Mouse (Mus musculus): ENCODE results near the gene Snrk.

The Snrk gene

DNA sequence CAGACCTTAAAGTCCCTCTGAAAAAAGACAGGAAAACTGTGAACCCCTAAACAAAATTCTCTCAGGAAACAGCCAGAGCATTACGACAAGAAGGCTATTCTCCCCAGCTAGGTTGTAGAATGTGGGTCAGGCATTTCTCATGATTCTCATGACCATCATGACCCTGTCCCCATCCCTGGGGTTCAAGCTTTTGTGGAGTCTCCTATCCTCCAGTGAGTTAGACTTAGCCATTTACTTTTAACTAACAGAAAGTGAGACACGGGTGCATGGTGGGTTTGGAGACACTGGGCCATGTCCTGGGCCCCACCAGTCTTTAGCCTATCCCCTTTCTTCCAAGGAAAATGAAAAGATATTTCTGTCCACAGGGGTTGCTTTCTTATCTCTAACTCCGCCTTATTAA is 67.3 kb downstream of the Snrk start:
- no peak for DNase-seq (ENCODE audit: low spot score)

DNA sequence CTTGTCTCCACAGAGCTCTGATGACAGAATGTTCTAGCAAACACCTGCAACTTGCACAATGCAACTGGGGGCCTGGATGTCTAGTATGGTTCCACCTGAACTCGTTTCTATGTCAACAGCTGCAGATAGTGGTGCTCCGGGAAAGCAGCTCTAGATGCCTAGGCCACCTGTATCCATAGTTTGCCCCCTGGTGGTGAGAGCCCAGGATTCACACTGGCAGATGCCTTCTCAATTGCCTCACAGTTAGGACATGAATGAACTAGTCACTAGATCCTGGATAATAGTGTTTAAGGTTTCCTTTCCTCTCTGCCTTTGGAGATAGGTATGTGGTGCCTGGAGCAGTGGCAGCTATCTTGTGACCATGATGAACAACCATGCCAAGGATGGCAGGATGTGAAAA is 68.0 kb downstream of the Snrk start:
- peak; percentile 42 for DNase-seq (ENCODE audit: low spot score)

DNA sequence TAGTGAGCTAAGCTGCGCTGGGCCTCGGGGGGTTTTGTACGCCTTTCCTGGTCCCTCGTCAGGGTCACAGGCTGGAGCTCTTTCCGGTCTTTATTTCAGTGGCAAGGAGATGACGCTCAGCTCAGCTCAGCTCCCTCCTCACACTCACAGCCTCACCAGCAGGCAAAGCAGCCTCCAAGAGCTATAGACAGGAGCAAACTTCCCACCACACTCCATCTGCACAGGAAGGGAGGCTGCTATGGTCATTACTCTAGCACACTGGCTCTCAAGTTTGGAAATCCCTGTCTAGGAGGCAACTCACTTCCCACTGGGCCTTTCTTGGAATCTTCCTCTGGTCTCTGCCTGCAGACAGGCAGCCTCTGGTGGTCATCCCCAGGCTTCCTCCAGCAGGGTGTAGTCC is 68.9 kb downstream of the Snrk start:
- no peak for DNase-seq (ENCODE audit: low spot score)

DNA sequence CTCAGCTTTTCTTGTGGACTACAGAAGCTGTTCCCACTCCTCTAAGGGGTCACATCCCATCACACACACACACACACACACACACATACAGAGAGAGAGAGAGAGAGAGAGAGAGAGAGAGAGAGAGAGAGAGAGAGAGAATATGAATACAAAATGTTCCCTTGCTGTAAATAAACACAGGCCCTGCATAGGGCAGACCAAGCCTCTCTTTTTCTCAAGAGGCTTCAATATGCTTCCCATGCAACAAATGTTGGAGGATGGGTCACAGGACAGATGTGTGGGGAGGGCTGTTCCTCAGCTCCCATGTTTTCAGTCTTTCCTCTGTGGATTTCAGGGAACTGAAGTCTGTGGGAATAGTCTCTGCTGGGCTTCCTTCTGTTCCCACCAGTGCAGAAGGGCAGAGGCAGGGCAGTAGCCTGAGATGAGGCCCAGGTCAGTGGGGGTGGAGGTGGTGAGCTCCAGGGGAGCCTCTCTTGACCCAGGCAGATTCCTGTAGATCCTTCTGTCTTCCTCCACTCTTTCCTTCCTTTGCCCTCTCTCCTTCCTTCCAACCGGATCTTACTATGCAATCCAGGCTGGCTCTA is 69.7 kb downstream of the Snrk start:
- DNase-seq (ENCODE audit: low spot score) = no peak

DNA sequence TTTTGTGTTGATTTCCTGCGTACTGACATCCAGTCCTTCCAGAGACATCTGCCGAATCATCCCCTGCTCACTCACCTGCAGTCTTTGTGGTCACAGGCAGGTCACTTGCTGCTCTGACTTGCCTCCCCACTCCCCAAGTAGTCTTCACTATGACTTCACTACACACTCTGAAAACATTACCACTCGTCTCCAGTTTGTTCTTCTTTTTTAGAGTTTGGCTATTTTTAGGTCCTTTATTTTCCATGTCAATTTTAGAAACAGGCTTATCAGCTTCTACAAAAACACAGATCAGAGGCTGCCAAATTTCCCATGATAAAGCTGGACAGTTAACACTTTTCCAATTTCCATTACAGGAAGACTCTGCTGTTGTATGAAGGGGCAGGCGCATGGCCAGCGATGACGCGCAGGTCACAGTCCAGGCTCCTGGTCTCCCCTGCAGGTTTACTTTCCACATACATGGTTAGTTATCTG is 70.4 kb downstream of the Snrk start:
- DNase-seq (ENCODE audit: low spot score) = no peak

DNA sequence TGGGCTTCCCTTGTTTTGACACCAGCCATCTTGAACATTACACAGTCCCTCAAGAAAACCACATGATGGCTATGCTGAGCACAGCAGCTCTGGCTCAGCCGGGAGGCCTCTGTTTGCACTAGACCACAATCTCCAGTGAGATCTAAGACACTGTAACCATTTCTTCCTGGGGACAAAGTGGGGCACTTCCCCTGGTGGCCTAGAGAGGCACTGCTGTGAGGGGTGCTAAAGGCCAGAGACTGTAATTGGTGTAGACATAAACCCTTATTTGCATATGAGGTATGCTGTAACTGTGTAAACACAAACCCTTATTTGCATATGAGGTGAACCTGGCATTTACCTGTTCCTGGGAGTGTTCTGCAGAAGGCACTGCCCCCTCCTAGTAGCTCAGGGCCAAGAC is 71.7 kb downstream of the Snrk start:
- DNase-seq (ENCODE audit: low spot score) = no peak

DNA sequence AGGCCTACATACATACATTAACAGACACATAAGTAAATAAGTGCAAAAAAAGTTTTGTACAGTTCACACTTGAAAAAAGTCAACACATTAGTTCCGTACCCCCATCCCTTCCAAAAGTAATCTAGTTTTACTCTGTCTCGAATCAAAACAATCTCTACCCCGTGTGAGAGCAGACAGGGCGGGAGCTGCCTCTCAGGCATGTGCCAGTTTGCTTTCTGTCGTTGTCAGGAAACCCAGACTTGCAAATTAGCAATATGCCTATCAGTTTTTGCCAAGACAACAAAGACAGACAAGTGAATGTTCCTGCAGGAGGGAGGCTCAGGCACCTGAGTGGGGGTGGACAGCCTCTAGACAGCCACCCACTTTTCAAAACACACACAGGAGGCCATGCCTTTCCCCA is 76.3 kb downstream of the Snrk start:
- no peak for DNase-seq (ENCODE audit: low spot score)

DNA sequence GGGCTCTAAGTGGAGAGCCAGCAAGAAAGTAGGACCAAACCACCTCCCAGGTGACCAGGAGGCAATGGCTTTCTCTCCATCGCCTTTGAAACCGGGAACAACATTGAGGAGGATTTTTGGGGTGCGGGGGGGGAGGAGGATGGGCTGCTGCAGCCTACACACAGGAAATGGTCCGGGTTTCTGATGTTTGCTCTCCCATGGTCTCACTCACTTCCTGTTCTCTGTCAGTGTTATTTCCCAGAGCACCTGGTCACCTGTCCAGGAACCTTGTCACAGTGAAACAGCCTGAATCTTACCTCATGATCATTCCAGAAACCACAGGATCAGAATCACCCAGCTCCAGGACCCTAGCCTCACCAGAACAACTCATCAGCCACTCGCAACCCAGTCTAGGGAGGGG is 76.8 kb downstream of the Snrk start:
- no peak for DNase-seq (ENCODE audit: low spot score)

DNA sequence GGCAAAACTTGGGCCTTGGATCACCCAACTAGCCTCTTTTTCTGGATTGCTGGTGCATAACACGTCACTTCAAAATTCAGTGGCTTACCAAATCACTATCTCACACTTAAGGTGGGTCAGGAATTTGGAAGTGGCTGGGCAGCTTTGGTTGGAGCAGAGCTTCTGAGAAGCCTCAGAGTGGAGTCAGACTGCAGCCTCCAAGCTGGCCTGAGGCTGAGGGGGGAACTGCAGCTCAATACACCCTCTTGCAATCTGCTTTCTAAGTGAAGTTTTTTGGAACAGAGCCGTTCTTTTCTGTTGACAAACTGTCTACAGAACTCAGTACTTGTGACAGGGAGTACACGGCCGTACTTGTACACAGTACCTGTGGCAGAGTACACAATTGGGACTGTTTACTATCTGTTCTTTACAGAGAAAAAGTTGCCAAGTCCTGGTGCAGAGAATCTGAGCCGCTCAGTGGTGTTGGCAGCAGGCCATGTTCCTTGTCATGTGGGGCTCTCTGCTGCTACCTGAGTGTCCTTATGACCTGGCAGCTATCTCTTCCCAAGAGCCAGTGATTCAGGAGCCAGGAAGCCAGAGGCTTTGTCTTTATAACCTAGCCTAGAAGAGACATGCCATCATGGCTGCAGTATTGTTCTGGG is 78.1 kb downstream of the Snrk start:
- DNase-seq (ENCODE audit: low spot score) = peak; percentile 25

DNA sequence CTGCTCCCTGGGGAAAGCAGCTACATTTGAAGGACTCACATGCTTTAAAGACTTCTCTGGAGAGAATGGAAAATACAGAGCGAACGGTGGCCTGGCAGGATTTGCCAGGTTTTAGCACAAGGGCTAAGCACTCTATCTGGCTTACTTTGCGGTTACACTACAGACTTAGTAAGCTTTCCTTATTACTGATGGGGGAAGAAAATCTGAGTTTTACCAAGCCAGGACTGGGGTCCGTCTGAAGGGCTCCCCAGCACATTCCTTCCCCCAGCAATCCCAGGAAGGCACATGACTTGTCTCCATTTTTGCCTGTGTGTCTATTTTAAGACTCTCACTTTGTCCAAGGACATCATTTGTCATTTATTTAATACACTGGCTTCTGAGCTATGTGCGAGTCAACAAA is 80.0 kb downstream of the Snrk start:
- DNase-seq (ENCODE audit: low spot score) = no peak

DNA sequence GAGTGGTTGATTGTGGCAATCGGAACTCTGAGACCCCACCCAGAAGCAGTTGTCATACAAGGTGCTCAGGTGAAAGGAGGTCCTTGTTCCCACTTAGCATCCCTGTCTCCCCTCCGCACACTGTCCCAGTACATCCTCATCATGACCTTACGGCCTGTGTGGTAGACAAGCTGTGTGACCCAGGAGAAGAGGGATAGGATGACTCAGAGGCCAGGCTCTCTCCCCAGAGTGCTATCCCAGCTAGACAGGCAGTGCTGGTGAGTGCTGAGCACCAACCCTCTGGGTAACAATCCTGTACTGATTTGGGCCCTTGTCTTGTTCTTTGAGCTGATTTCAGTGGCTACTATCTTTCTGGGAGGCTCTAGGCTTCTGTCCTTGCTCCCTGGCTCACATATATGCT is 81.6 kb downstream of the Snrk start:
- no peak for DNase-seq (ENCODE audit: low spot score)

DNA sequence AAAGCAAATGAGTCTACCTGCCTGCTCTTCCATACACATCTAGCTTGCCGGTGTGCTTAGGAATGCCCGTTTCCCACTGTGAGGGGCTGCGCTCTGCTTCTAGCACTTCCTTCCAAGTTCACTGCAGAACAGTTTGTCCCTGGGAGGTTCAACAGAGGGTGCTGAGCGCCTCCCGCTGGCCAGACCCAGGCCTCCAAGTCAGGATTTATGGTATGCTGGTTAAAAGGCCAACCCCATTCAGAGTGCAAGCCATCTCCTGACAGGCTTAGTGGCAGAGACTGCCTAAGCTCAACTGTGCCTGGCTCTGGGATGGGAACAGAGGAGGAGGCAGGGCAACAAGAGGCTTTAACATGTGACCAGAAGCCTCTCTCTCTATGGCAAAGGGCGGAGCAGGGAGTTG is 82.2 kb downstream of the Snrk start:
- DNase-seq (ENCODE audit: low spot score) = peak; percentile 35

DNA sequence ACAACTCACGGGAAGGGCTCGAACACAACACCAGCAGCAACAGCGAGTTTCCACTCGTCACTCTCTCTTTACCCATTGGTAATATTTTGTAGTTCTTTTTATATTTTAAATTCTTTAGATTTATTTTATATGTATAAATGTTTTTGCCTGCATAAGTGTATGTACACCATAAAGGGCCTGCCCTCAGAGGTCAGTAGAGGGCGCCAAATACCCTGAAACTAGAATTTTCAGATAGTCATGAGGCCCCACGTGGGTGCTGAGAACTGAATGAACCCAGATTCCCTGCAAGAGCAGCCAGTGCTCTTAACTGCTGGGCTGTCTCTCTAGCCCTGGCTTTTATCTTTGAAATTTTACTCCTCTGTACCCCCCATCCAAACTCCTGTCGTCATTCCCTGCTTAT is 87.4 kb downstream of the Snrk start:
- DNase-seq (ENCODE audit: low spot score) = no peak

DNA sequence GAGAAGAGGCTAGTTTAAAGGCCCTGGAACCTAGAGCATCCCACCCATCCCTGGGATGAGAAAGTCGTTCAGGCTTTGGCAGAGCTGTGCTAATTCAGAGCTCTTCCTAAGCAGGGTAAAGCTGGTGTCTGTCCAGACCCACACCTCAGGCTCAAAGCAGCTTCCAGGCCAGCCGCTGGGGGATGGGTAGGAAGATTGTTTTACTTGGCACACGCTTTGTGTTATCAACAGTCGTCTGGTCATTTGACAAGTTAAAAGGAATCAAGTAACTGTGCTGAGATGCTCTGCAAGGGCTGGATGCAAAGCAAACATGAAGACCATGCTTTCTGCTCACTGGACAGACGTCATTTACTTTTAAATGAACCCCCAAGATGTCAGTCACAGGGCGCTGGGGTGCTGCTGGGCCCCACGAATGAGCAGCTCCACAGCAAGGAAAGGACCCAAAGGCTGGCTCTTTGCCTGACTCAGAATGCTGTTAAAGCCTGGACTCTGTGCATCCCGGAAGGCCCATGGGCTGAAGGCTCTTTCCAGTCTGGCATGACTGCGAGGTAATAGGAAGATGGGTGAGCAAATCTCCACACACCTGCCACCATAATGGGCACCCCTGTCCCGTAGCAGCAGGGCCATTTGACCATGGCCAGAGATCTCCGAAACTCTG is 88.6 kb downstream of the Snrk start:
- DNase-seq (ENCODE audit: low spot score) = no peak

DNA sequence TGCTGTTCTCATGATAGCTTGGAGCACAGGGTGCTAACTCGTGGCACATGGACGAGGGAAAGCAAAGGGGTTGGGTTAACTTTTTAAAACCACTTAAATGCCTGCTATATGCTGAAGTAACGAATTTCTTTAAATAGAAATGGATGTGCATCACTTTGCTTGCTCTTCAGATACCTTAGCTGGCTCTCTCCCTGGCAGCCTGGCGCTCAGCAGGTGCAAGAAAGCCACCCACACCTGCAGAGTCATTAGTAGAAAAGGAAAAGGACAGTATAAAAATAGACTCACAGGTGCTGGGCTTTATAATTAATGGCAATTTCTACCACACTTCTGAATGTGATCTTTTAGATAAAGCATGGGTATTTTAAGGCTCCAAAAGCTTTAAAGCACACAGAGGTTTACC is 91.2 kb downstream of the Snrk start:
- DNase-seq (ENCODE audit: low spot score) = no peak

DNA sequence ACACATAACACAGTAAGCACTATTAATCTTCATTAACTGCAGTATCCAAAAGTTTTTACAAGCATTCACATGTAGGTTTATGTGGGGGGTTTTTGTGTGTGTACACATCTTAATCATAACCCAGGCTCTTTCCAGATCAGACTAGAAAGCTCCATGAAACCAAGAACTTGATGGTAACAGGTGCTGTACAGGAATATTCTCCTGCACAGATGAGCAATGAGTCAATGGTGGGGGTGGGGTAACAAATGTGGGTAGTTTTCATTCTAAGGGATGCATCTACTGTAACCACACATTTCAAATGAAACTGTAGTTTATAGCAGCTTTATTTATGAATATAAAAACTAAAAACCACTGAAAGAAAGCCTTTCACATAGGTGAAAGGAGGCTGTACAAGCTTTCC is 98.1 kb downstream of the Snrk start:
- no peak for DNase-seq (ENCODE audit: low spot score)

DNA sequence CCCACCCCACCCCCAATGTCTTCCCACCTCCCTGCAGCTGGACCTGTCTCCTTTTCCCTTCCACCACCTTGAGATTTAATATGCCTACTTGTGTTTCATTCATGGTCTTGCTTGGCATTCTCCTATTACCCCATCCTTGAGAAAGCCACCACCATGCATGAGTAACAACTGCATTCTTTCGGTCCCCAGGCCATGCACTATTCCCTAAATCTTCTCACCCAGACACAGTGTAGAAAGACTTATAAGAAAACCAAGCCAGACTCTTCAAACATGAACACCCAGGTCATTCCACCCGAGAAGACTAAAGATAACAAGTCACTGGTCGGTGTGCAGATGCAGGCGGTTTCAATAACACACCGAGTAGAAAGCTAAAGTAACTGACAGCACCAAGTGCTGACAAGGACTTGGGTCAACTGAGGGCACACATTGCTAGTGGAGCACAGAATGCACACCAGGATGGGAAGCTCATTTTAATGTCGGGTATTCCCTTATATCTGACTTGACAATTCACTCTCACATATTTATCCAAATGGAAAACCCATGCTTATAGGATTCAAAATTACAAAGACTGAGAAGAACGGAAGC is 100.0 kb downstream of the Snrk start:
- DNase-seq (ENCODE audit: low spot score) = no peak

Data from testis, postnatal 14 days (tissue).